Mouse (Mus musculus) gastrocnemius, postnatal 10 days (tissue): ENCODE data around the gene Ednrb. TPM values are rescaled to one million over a fixed set of nuclear protein-coding genes. Genes with fewer than 3 reads are reported as not detected.

Experiments
- DNase-seq: peaks from one replicate; pipeline ENCODE4 v3.0.0; 2021; ENCODE audit warnings: mixed read lengths
- total RNA-seq, 2 experiments: library from RNA; stranded (reverse); gene quantifications; 2 replicates each; pipeline ENCODE4 v1.2.3; 2021

The Ednrb gene
- total RNA-seq, 2 experiments from 2014 or later = 19.1 to 19.7 TPM

GRCm38 (mm10) chr14:103767488-103767887 lies 76.7 kb downstream of the Ednrb start:
- DNase-seq = no peak

Other genes with a start within 250 kb of the Ednrb start
- gene Slain1, start 194.2 kb downstream of the Ednrb start, total RNA-seq = under 1 TPM; 0.19 to 0.29 TPM